Mouse (Mus musculus): ENCODE measurements around the gene A730071L15Rik. TPM values are rescaled to one million over a fixed set of nuclear protein-coding genes. Genes with fewer than 3 reads are reported as not detected.

A730071L15Rik gene
- polyA plus RNA-seq, 1 experiment from 2014 or later = 0.57 TPM

- DNase-seq (ENCODE audit: low spot score) = no peak
- Histone ChIP-seq H3K36me3 (replicated peaks) (0 out of 2 replicates have a peak, but pooled peaks cover 4% of the 10 kb centered on the region), H3K9me3 (no peaks in the 10 kb centered on the region), H3K27ac (replicated peaks) (no peak overlapping the region), H3K4me3 (no peak overlapping the region), H3K27me3 (replicated peaks; ENCODE audit: low read depth, poor library complexity, severe bottlenecking) (no peaks in the 10 kb centered on the region), H3K4me1 (no peaks in the 10 kb centered on the region)
- 92% methylated on average over 7 of the region's 7 CpGs for WGBS
These were observed 34.3 kb upstream of the A730071L15Rik start for GRCm38 (mm10) chr11:6165391-6166081.

GRCm38 (mm10) chr11:6166351-6166750 lies 33.5 kb upstream of the A730071L15Rik start:
- no peaks in the 10 kb centered on the region for H3K9me3 ChIP-seq
- no peak overlapping the region for H3K4me3 ChIP-seq
- no peak for DNase-seq (ENCODE audit: low spot score)
- H3K27me3 ChIP-seq (replicated peaks; ENCODE audit: low read depth, poor library complexity, severe bottlenecking) = no peaks in the 10 kb centered on the region
- no peaks in the 10 kb centered on the region for H3K4me1 ChIP-seq
- H3K27ac ChIP-seq (replicated peaks) = no peak overlapping the region
- H3K36me3 ChIP-seq (replicated peaks) = 0 out of 2 replicates have a peak, but pooled peaks cover 4% of the 10 kb centered on the region
- 94% methylated on average over 12 of the region's 12 CpGs for WGBS

- Histone ChIP-seq H3K9me3 (no peaks in the 10 kb centered on the region), H3K36me3 (replicated peaks) (no peaks in the 10 kb centered on the region), H3K27ac (replicated peaks) (no peak overlapping the region), H3K4me1 (no peaks in the 10 kb centered on the region), H3K4me3 (no peak overlapping the region), H3K27me3 (replicated peaks; ENCODE audit: low read depth, poor library complexity, severe bottlenecking) (no peaks in the 10 kb centered on the region)
- 91% methylated on average over 2 of the region's 2 CpGs for WGBS
- DNase-seq (ENCODE audit: low spot score) = no peak
These were observed 30.7 kb upstream of the A730071L15Rik start for GRCm38 (mm10) chr11:6169041-6169663.

GRCm38 (mm10) chr11:6174719-6175118 lies 25.1 kb upstream of the A730071L15Rik start:
- DNase-seq (ENCODE audit: low spot score) = no peak
- H3K27ac ChIP-seq (replicated peaks) = no peak overlapping the region
- no peak overlapping the region for H3K4me3 ChIP-seq
- H3K27me3 ChIP-seq (replicated peaks; ENCODE audit: low read depth, poor library complexity, severe bottlenecking) = no peaks in the 10 kb centered on the region
- peaks cover 19% of the 10 kb centered on the region for H3K4me1 ChIP-seq
- 85% methylated on average over 7 of the region's 7 CpGs for WGBS
- H3K9me3 ChIP-seq = no peaks in the 10 kb centered on the region
- H3K36me3 ChIP-seq (replicated peaks) = 0 out of 2 replicates have a peak, but pooled peaks cover 3% of the 10 kb centered on the region

GRCm38 (mm10) chr11:6175506-6175905 lies 24.3 kb upstream of the A730071L15Rik start:
- DNase-seq (ENCODE audit: low spot score) = no peak
- peaks cover 23% of the 10 kb centered on the region for H3K4me1 ChIP-seq
- no peak overlapping the region for H3K4me3 ChIP-seq
- 81% methylated on average over 1 of the region's 1 CpGs for WGBS
- H3K27ac ChIP-seq (replicated peaks) = no peak overlapping the region
- H3K27me3 ChIP-seq (replicated peaks; ENCODE audit: low read depth, poor library complexity, severe bottlenecking) = no peaks in the 10 kb centered on the region
- no peaks in the 10 kb centered on the region for H3K9me3 ChIP-seq
- 0 out of 2 replicates have a peak, but pooled peaks cover 3% of the 10 kb centered on the region for H3K36me3 ChIP-seq (replicated peaks)

- H3K27ac ChIP-seq (replicated peaks) = no peak overlapping the region
- H3K36me3 ChIP-seq (replicated peaks) = 0 out of 2 replicates have a peak, but pooled peaks cover 3% of the 10 kb centered on the region
- no peaks in the 10 kb centered on the region for H3K9me3 ChIP-seq
- H3K4me3 ChIP-seq = no peak overlapping the region
- H3K4me1 ChIP-seq = peaks cover 23% of the 10 kb centered on the region
- DNase-seq (ENCODE audit: low spot score) = no peak
- 73% methylated on average over 8 of the region's 8 CpGs for WGBS
- H3K27me3 ChIP-seq (replicated peaks; ENCODE audit: low read depth, poor library complexity, severe bottlenecking) = no peaks in the 10 kb centered on the region
These were observed 21.9 kb upstream of the A730071L15Rik start for GRCm38 (mm10) chr11:6177781-6178420.

- DNase-seq (ENCODE audit: low spot score) = peak; percentile 22
- Histone ChIP-seq H3K27ac (replicated peaks) (peak overlapping the region; percentile 74), H3K27me3 (replicated peaks; ENCODE audit: low read depth, poor library complexity, severe bottlenecking) (no peaks in the 10 kb centered on the region), H3K4me3 (0 out of 2 replicates have a peak overlapping the region, but pooled peaks have one; percentile 5), H3K4me1 (peaks cover 26% of the 10 kb centered on the region), H3K9me3 (no peaks in the 10 kb centered on the region), H3K36me3 (replicated peaks) (0 out of 2 replicates have a peak, but pooled peaks cover 3% of the 10 kb centered on the region)
- 12% methylated on average over 2 of the region's 2 CpGs for WGBS
These were observed 21.1 kb upstream of the A730071L15Rik start for GRCm38 (mm10) chr11:6178673-6179166.

GRCm38 (mm10) chr11:6179194-6179593 lies 20.6 kb upstream of the A730071L15Rik start:
- H3K4me3 ChIP-seq = no peak overlapping the region
- H3K27ac ChIP-seq (replicated peaks) = peak overlapping the region; percentile 74
- H3K4me1 ChIP-seq = peaks cover 26% of the 10 kb centered on the region
- DNase-seq (ENCODE audit: low spot score) = no peak
- H3K9me3 ChIP-seq = no peaks in the 10 kb centered on the region
- 0 out of 2 replicates have a peak, but pooled peaks cover 3% of the 10 kb centered on the region for H3K36me3 ChIP-seq (replicated peaks)
- WGBS = 16% methylated on average over 8 of the region's 8 CpGs
- H3K27me3 ChIP-seq (replicated peaks; ENCODE audit: low read depth, poor library complexity, severe bottlenecking) = no peaks in the 10 kb centered on the region

GRCm38 (mm10) chr11:6180811-6181399 lies 18.9 kb upstream of the A730071L15Rik start:
- Histone ChIP-seq H3K27me3 (replicated peaks; ENCODE audit: low read depth, poor library complexity, severe bottlenecking) (no peaks in the 10 kb centered on the region), H3K4me3 (no peak overlapping the region), H3K9me3 (no peaks in the 10 kb centered on the region), H3K27ac (replicated peaks) (no peak overlapping the region), H3K4me1 (peaks cover 30% of the 10 kb centered on the region), H3K36me3 (replicated peaks) (0 out of 2 replicates have a peak, but pooled peaks cover 3% of the 10 kb centered on the region)
- no peak for DNase-seq (ENCODE audit: low spot score)
- WGBS = 53% methylated on average over 6 of the region's 6 CpGs

GRCm38 (mm10) chr11:6183246-6183645 lies 16.6 kb upstream of the A730071L15Rik start:
- 86% methylated on average over 2 of the region's 2 CpGs for WGBS
- Histone ChIP-seq H3K36me3 (replicated peaks) (peaks cover 21% of the 10 kb centered on the region), H3K4me1 (peaks cover 25% of the 10 kb centered on the region), H3K27ac (replicated peaks) (no peak overlapping the region), H3K27me3 (replicated peaks; ENCODE audit: low read depth, poor library complexity, severe bottlenecking) (no peaks in the 10 kb centered on the region), H3K9me3 (no peaks in the 10 kb centered on the region), H3K4me3 (no peak overlapping the region)
- no peak for DNase-seq (ENCODE audit: low spot score)

GRCm38 (mm10) chr11:6184202-6184935 lies 15.5 kb upstream of the A730071L15Rik start:
- no peak for DNase-seq (ENCODE audit: low spot score)
- H3K27me3 ChIP-seq (replicated peaks; ENCODE audit: low read depth, poor library complexity, severe bottlenecking) = no peaks in the 10 kb centered on the region
- peaks cover 32% of the 10 kb centered on the region for H3K36me3 ChIP-seq (replicated peaks)
- no peaks in the 10 kb centered on the region for H3K9me3 ChIP-seq
- WGBS = 82% methylated on average over 11 of the region's 11 CpGs
- peaks cover 15% of the 10 kb centered on the region for H3K4me1 ChIP-seq
- H3K27ac ChIP-seq (replicated peaks) = no peak overlapping the region
- H3K4me3 ChIP-seq = no peak overlapping the region

- 88% methylated on average over 3 of the region's 3 CpGs for WGBS
- no peak for DNase-seq (ENCODE audit: low spot score)
- no peaks in the 10 kb centered on the region for H3K9me3 ChIP-seq
- no peaks in the 10 kb centered on the region for H3K27me3 ChIP-seq (replicated peaks; ENCODE audit: low read depth, poor library complexity, severe bottlenecking)
- H3K36me3 ChIP-seq (replicated peaks) = peaks cover 54% of the 10 kb centered on the region
- no peak overlapping the region for H3K27ac ChIP-seq (replicated peaks)
- no peak overlapping the region for H3K4me3 ChIP-seq
- peaks cover 8% of the 10 kb centered on the region; the same call in 1 of the 2 replicates for H3K4me1 ChIP-seq
These were observed 12.4 kb upstream of the A730071L15Rik start for GRCm38 (mm10) chr11:6187399-6187798.

Data from embryonic facial prominence, embryonic 10.5 days (tissue).